Mouse (Mus musculus) small intestine, adult 2 months (tissue): ENCODE measurements around the gene Cdk12.

Source experiments
- CTCF ChIP-seq: fragments of 200-500 bp; IDR thresholded peaks from 2 replicates; pipeline ENCODE4 v1.5.1; 2012; ENCODE audit warnings: low read depth, mild to moderate bottlenecking, control low read depth, inconsistent platforms, low read length, moderate library complexity, mixed read lengths; ENCODE audit not compliant: insufficient replicate concordance, insufficient read length; ENCODE audit errors: extremely low read depth
- POLR2A ChIP-seq: fragments of 200-500 bp; IDR thresholded peaks from 2 replicates; pipeline ENCODE4 v1.6.1; 2012; ENCODE audit warnings: low read depth, mild to moderate bottlenecking, control low read depth, inconsistent platforms, low read length, moderate library complexity

- TF ChIP-seq CTCF (no peak), POLR2A (no peak)
These were observed 93.4 kb downstream of the Cdk12 start for GRCm38 (mm10) chr11:98296277-98296676.
